Mouse (Mus musculus) neural tube, embryonic 15.5 days (tissue): ENCODE measurements around the gene Rrm2. TPM values are rescaled to one million over a fixed set of nuclear protein-coding genes. Genes with fewer than 3 reads are reported as not detected.
A peak's percentile ranks its signal among the peaks of the same experiment; 100 is the strongest.
"Not testable (repeated sequence)": the region's sequence is repeated elsewhere in the genome, so short reads cannot be mapped to it uniquely, and the experiment has no call there.

ENCODE experiments used
- ATAC-seq: fragments of 200-750 bp; cut with Nextera tagmentation; 2 replicates; pipeline ENCODE4 v1.8.0; 2017; ENCODE audit warnings: mild to moderate bottlenecking, moderate TSS enrichment, moderate library complexity; ENCODE audit not compliant: low FRiP score
- H3K27ac ChIP-seq: fragments of 300-500 bp; sonication (generic); replicated peaks from 2 replicates; pipeline ENCODE4 v1.5.1; 2015; ENCODE audit warnings: mild to moderate bottlenecking, inconsistent platforms
- H3K27me3 ChIP-seq: fragments of 300-500 bp; sonication (generic); replicated peaks from 2 replicates; pipeline ENCODE4 v1.6.1; 2015; ENCODE audit warnings: inconsistent platforms
- H3K36me3 ChIP-seq: fragments of 300-500 bp; sonication (generic); 2 replicates; pipeline ENCODE4 v1.6.1; 2015; ENCODE audit warnings: inconsistent platforms
- H3K4me1 ChIP-seq: fragments of 300-500 bp; sonication (generic); 2 replicates; pipeline ENCODE4 v1.6.1; 2015; ENCODE audit warnings: inconsistent platforms
- H3K4me2 ChIP-seq: fragments of 300-500 bp; sonication (generic); 2 replicates; pipeline ENCODE4 v1.6.1; 2015; ENCODE audit warnings: inconsistent platforms, mild to moderate bottlenecking, moderate library complexity
- H3K4me3 ChIP-seq: fragments of 300-500 bp; sonication (generic); replicated peaks from 2 replicates; pipeline ENCODE4 v1.5.1; 2015; ENCODE audit warnings: mild to moderate bottlenecking, inconsistent platforms
- H3K9ac ChIP-seq: fragments of 300-500 bp; sonication (generic); replicated peaks from 2 replicates; pipeline ENCODE4 v1.6.1; 2015; ENCODE audit warnings: mild to moderate bottlenecking, inconsistent platforms
- H3K9me3 ChIP-seq: fragments of 300-500 bp; sonication (generic); replicated peaks from 2 replicates; pipeline ENCODE4 v1.6.1; 2016; ENCODE audit warnings: inconsistent platforms
- WGBS: fragments of 180-500 bp; shearing (Covaris S2); methylation state at CpG from one replicate; pipeline ENCODE4 v1.1.7; 2015; ENCODE audit warnings: mixed read lengths; 5-methylcytosine and 5-hydroxymethylcytosine counted together
- polyA plus RNA-seq: library from polyadenylated mRNA; unstranded; fragments of >200 nt; fragmentation: Nextera tagmentation; extraction: Ambion mirVana; gene quantifications from 2 replicates; pipeline ENCODE4 v1.2.1, GENCODE M21; 2015

Rrm2 gene
- polyA plus RNA-seq, 1 experiment from 2014 or later: 42.1 TPM

GRCm38 (mm10) chr12:24686696-24687346 lies 21.2 kb upstream of the Rrm2 start:
- Histone ChIP-seq H3K9ac (no peak overlapping the region), H3K4me3 (no peak overlapping the region), H3K36me3 (no peaks in the 10 kb centered on the region), H3K4me1 (peaks cover 3% of the 10 kb centered on the region), H3K27me3 (peaks cover 16% of the 10 kb centered on the region), H3K27ac (no peak overlapping the region), H3K4me2 (no peak overlapping the region), H3K9me3 (no peaks in the 10 kb centered on the region)
- ATAC-seq: no peak
- WGBS: 73% methylated on average over 11 of the region's 11 CpGs

- no peak overlapping the region for H3K27ac ChIP-seq
- no peak for ATAC-seq
- WGBS: 85% methylated on average over 3 of the region's 3 CpGs
- H3K9me3 ChIP-seq: no peaks in the 10 kb centered on the region
- H3K4me2 ChIP-seq: no peak overlapping the region
- H3K4me1 ChIP-seq: no peaks in the 10 kb centered on the region
- H3K27me3 ChIP-seq: no peaks in the 10 kb centered on the region
- no peak overlapping the region for H3K4me3 ChIP-seq
- no peak overlapping the region for H3K9ac ChIP-seq
- H3K36me3 ChIP-seq: no peaks in the 10 kb centered on the region
Measured at GRCm38 (mm10) chr12:24690351-24690750, 17.7 kb upstream of the Rrm2 start.

GRCm38 (mm10) chr12:24696500-24697483 lies 11.2 kb upstream of the Rrm2 start:
- peaks cover 3% of the 10 kb centered on the region; the same call in 1 of the 2 replicates for H3K4me1 ChIP-seq
- peak overlapping the region; percentile 47 for H3K4me2 ChIP-seq
- H3K27ac ChIP-seq: no peak overlapping the region
- no peaks in the 10 kb centered on the region for H3K36me3 ChIP-seq
- ATAC-seq: peak; percentile 92; the same call in 1 of the 2 replicates
- no peaks in the 10 kb centered on the region for H3K9me3 ChIP-seq
- no peaks in the 10 kb centered on the region for H3K27me3 ChIP-seq
- H3K4me3 ChIP-seq: no peak overlapping the region
- 37% methylated on average over 16 of the region's 16 CpGs for WGBS
- H3K9ac ChIP-seq: no peak overlapping the region

GRCm38 (mm10) chr12:24697484-24698204 lies 10.4 kb upstream of the Rrm2 start:
- Histone ChIP-seq H3K4me3 (no peak overlapping the region), H3K9ac (no peak overlapping the region), H3K4me1 (peaks cover 3% of the 10 kb centered on the region; the same call in 1 of the 2 replicates), H3K27ac (no peak overlapping the region), H3K36me3 (no peaks in the 10 kb centered on the region), H3K9me3 (no peaks in the 10 kb centered on the region), H3K27me3 (no peaks in the 10 kb centered on the region), H3K4me2 (peak overlapping the region; percentile 47)
- 57% methylated on average over 8 of the region's 8 CpGs for WGBS
- ATAC-seq: peak; percentile 48; the same call in 1 of the 2 replicates

- H3K27me3 ChIP-seq: no peaks in the 10 kb centered on the region
- 81% methylated on average over 3 of the region's 3 CpGs for WGBS
- no peak for ATAC-seq
- no peak overlapping the region for H3K4me3 ChIP-seq
- H3K9me3 ChIP-seq: no peaks in the 10 kb centered on the region
- no peaks in the 10 kb centered on the region for H3K36me3 ChIP-seq
- peaks cover 3% of the 10 kb centered on the region; the same call in 1 of the 2 replicates for H3K4me1 ChIP-seq
- H3K4me2 ChIP-seq: no peak overlapping the region
- H3K27ac ChIP-seq: no peak overlapping the region
- no peak overlapping the region for H3K9ac ChIP-seq
Measured at GRCm38 (mm10) chr12:24698514-24698913, 9.5 kb upstream of the Rrm2 start.

- Histone ChIP-seq H3K9ac (no peak overlapping the region), H3K36me3 (no peaks in the 10 kb centered on the region), H3K4me3 (no peak overlapping the region), H3K4me2 (no peak overlapping the region), H3K4me1 (peaks cover 3% of the 10 kb centered on the region; the same call in 1 of the 2 replicates), H3K9me3 (no peaks in the 10 kb centered on the region), H3K27ac (no peak overlapping the region), H3K27me3 (no peaks in the 10 kb centered on the region)
- WGBS: 70% methylated on average over 10 of the region's 10 CpGs
- ATAC-seq: no peak
Measured at GRCm38 (mm10) chr12:24699578-24699977, 8.5 kb upstream of the Rrm2 start.

- not testable (repeated sequence) for H3K4me3 ChIP-seq, H3K9ac ChIP-seq, H3K36me3 ChIP-seq, H3K27ac ChIP-seq, ATAC-seq, H3K27me3 ChIP-seq, H3K4me2 ChIP-seq, H3K4me1 ChIP-seq, H3K9me3 ChIP-seq
- WGBS: 87% methylated on average over 9 of the region's 9 CpGs
Measured at GRCm38 (mm10) chr12:24701621-24702020, 6.4 kb upstream of the Rrm2 start.

- no peak for ATAC-seq
- WGBS: 87% methylated on average over 3 of the region's 3 CpGs
Measured at GRCm38 (mm10) chr12:24703013-24703412, 5.0 kb upstream of the Rrm2 start.

GRCm38 (mm10) chr12:24705502-24706263 lies 2.4 kb upstream of the Rrm2 start:
- no peak for ATAC-seq
- 88% methylated on average over 15 of the region's 15 CpGs for whole genome bisulfite sequencing
- H3K27ac ChIP-seq: no peak overlapping the region
- peaks cover 12% of the 10 kb centered on the region; the same call in 1 of the 2 replicates for H3K27me3 ChIP-seq
- no peak overlapping the region for H3K4me2 ChIP-seq
- no peak overlapping the region for H3K9ac ChIP-seq
- H3K36me3 ChIP-seq: no peaks in the 10 kb centered on the region
- no peak overlapping the region for H3K4me3 ChIP-seq
- no peaks in the 10 kb centered on the region for H3K9me3 ChIP-seq
- H3K4me1 ChIP-seq: peaks cover 25% of the 10 kb centered on the region

More at GRCm38 (mm10) chr12:24703013-24703412, 5.0 kb upstream of the Rrm2 start:
- Histone ChIP-seq H3K9ac (no peak overlapping the region), H3K27ac (no peak overlapping the region), H3K4me1 (peaks cover 12% of the 10 kb centered on the region), H3K27me3 (peaks cover 12% of the 10 kb centered on the region; the same call in 1 of the 2 replicates), H3K4me3 (no peak overlapping the region), H3K36me3 (no peaks in the 10 kb centered on the region), H3K4me2 (no peak overlapping the region), H3K9me3 (no peaks in the 10 kb centered on the region)

- H3K4me3 ChIP-seq: peak overlapping the region; percentile 79
- H3K27ac ChIP-seq: no peak overlapping the region
- peak overlapping the region; percentile 87 for H3K4me2 ChIP-seq
- no peak for ATAC-seq
- H3K9me3 ChIP-seq: no peaks in the 10 kb centered on the region
- peaks cover 12% of the 10 kb centered on the region; the same call in 1 of the 2 replicates for H3K27me3 ChIP-seq
- peaks cover 25% of the 10 kb centered on the region for H3K4me1 ChIP-seq
- H3K36me3 ChIP-seq: no peaks in the 10 kb centered on the region
- under 1% methylated on average over 27 of the region's 27 CpGs for WGBS
- H3K9ac ChIP-seq: 0 out of 2 replicates have a peak overlapping the region, but pooled peaks have one; percentile 23
Measured at GRCm38 (mm10) chr12:24706764-24707479, 1.1 kb upstream of the Rrm2 start.
